Mouse (Mus musculus): ENCODE measurements around the gene Nfatc2ip. TPM values are rescaled to one million over a fixed set of nuclear protein-coding genes. Genes with fewer than 3 reads are reported as not detected.
"Not testable (repeated sequence)": the region's sequence is repeated elsewhere in the genome, so short reads cannot be mapped to it uniquely, and the experiment has no call there.

The Nfatc2ip gene
- polyA plus RNA-seq, 1 experiment from 2014 or later, result 1.0 TPM

GRCm38 (mm10) chr7:126408686-126409085 is 12.1 kb upstream of the Nfatc2ip start:
- WGBS, result 66% methylated on average over 2 of the region's 2 CpGs
- Histone ChIP-seq H3K9me3 (no peaks in the 10 kb centered on the region), H3K4me1 (no peaks in the 10 kb centered on the region), H3K36me3 (no peaks in the 10 kb centered on the region), H3K27ac (replicated peaks) (no peak overlapping the region), H3K4me2 (no peak overlapping the region), H3K4me3 (no peak overlapping the region), H3K27me3 (replicated peaks) (peaks cover 9% of the 10 kb centered on the region; the same call in 1 of the 2 replicates), H3K9ac (no peak overlapping the region)
- ATAC-seq (ENCODE audit: extremely low read depth, insufficient number of reproducible peaks, low FRiP score, low TSS enrichment), result no peak

GRCm38 (mm10) chr7:126402518-126402917 is 6.0 kb upstream of the Nfatc2ip start:
- not testable (repeated sequence) for ATAC-seq (ENCODE audit: extremely low read depth, insufficient number of reproducible peaks, low FRiP score, low TSS enrichment)
- WGBS, result 67% methylated on average over 8 of the region's 8 CpGs

GRCm38 (mm10) chr7:126399548-126399947 is 3.0 kb upstream of the Nfatc2ip start:
- 7% methylated on average over 5 of the region's 5 CpGs for WGBS

More at GRCm38 (mm10) chr7:126402518-126402917, 6.0 kb upstream of the Nfatc2ip start:
- H3K4me1 ChIP-seq; H3K27ac ChIP-seq (replicated peaks); H3K4me2 ChIP-seq; H3K27me3 ChIP-seq (replicated peaks); H3K9ac ChIP-seq; H3K4me3 ChIP-seq; H3K9me3 ChIP-seq; H3K36me3 ChIP-seq: not testable (repeated sequence)

GRCm38 (mm10) chr7:126397822-126398221 is 1.3 kb upstream of the Nfatc2ip start:
- Histone ChIP-seq H3K4me1 (peaks cover 15% of the 10 kb centered on the region), H3K9ac (no peak overlapping the region), H3K9me3 (no peaks in the 10 kb centered on the region), H3K36me3 (no peaks in the 10 kb centered on the region), H3K27ac (replicated peaks) (no peak overlapping the region), H3K4me3 (no peak overlapping the region), H3K4me2 (no peak overlapping the region), H3K27me3 (replicated peaks) (no peaks in the 10 kb centered on the region)
- WGBS, result 79% methylated on average over 4 of the region's 4 CpGs
- ATAC-seq (ENCODE audit: extremely low read depth, insufficient number of reproducible peaks, low FRiP score, low TSS enrichment), result no peak

More at GRCm38 (mm10) chr7:126399548-126399947, 3.0 kb upstream of the Nfatc2ip start:
- peaks cover 15% of the 10 kb centered on the region for H3K4me1 ChIP-seq
- no peak overlapping the region for H3K4me2 ChIP-seq
- H3K27ac ChIP-seq (replicated peaks), result no peak overlapping the region
- H3K4me3 ChIP-seq, result no peak overlapping the region
- no peaks in the 10 kb centered on the region for H3K27me3 ChIP-seq (replicated peaks)
- no peaks in the 10 kb centered on the region for H3K9me3 ChIP-seq
- no peak for ATAC-seq (ENCODE audit: extremely low read depth, insufficient number of reproducible peaks, low FRiP score, low TSS enrichment)
- no peaks in the 10 kb centered on the region for H3K36me3 ChIP-seq
- H3K9ac ChIP-seq, result no peak overlapping the region

GRCm38 (mm10) chr7:126397221-126397620 is 684 bp upstream of the Nfatc2ip start:
- no peaks in the 10 kb centered on the region for H3K27me3 ChIP-seq (replicated peaks)
- no peak overlapping the region for H3K27ac ChIP-seq (replicated peaks)
- H3K4me1 ChIP-seq, result peaks cover 15% of the 10 kb centered on the region
- no peaks in the 10 kb centered on the region; the same call in 1 of the 2 replicates for H3K36me3 ChIP-seq
- peak overlapping the region; percentile 86 for H3K4me3 ChIP-seq
- no peak for ATAC-seq (ENCODE audit: extremely low read depth, insufficient number of reproducible peaks, low FRiP score, low TSS enrichment)
- no peaks in the 10 kb centered on the region for H3K9me3 ChIP-seq
- peak overlapping the region; percentile 60 for H3K4me2 ChIP-seq
- WGBS, result 38% methylated on average over 6 of the region's 6 CpGs
- H3K9ac ChIP-seq, result peak overlapping the region; percentile 58

GRCm38 (mm10) chr7:126392086-126392884 is 4.3 kb downstream of the Nfatc2ip start:
- H3K9me3 ChIP-seq; H3K27ac ChIP-seq (replicated peaks); H3K4me3 ChIP-seq; H3K4me2 ChIP-seq; ATAC-seq (ENCODE audit: extremely low read depth, insufficient number of reproducible peaks, low FRiP score, low TSS enrichment); H3K9ac ChIP-seq; H3K27me3 ChIP-seq (replicated peaks): not testable (repeated sequence)
- Histone ChIP-seq H3K4me1 (peaks cover 12% of the 10 kb centered on the region), H3K36me3 (peaks cover 46% of the 10 kb centered on the region)
- WGBS, result 86% methylated on average over 7 of the region's 7 CpGs

DNA sequence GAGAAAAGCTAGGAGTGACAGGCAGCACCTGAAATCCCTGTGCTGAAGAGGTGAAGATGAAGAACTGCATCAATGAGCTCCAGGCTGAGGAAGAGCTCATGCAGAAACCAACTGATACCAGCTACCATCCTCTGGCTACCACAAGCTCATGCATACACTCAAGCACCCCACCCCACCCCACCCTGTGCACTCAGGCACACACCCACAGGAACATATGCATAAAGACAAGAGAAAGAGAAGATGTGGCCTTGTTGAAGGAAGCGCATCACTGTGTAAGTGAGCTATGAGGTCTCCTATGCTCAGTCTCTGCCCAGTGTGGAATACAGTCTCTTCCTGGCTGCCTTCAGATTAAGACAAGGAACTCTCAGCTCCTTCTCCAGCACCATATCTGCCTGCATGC is 8.4 kb downstream of the Nfatc2ip start:
- Histone ChIP-seq H3K4me3 (no peak overlapping the region), H3K9me3 (peaks cover 3% of the 10 kb centered on the region; the same call in 1 of the 2 replicates), H3K4me2 (no peak overlapping the region), H3K4me1 (no peaks in the 10 kb centered on the region), H3K27ac (replicated peaks) (no peak overlapping the region), H3K36me3 (peaks cover 74% of the 10 kb centered on the region), H3K27me3 (replicated peaks) (no peaks in the 10 kb centered on the region), H3K9ac (no peak overlapping the region)
- 100% methylated on average over 1 of the region's 1 CpGs for WGBS
- no peak for ATAC-seq (ENCODE audit: extremely low read depth, insufficient number of reproducible peaks, low FRiP score, low TSS enrichment)

GRCm38 (mm10) chr7:126383565-126383964 is 13.0 kb downstream of the Nfatc2ip start:
- Histone ChIP-seq H3K27me3 (replicated peaks) (peaks cover 4% of the 10 kb centered on the region; the same call in 1 of the 2 replicates), H3K36me3 (peaks cover 38% of the 10 kb centered on the region), H3K4me3 (no peak overlapping the region), H3K27ac (replicated peaks) (no peak overlapping the region), H3K4me2 (no peak overlapping the region), H3K9me3 (no peaks in the 10 kb centered on the region), H3K9ac (no peak overlapping the region), H3K4me1 (no peaks in the 10 kb centered on the region)
- no peak for ATAC-seq (ENCODE audit: extremely low read depth, insufficient number of reproducible peaks, low FRiP score, low TSS enrichment)
- WGBS, result 70% methylated on average over 5 of the region's 5 CpGs

DNA sequence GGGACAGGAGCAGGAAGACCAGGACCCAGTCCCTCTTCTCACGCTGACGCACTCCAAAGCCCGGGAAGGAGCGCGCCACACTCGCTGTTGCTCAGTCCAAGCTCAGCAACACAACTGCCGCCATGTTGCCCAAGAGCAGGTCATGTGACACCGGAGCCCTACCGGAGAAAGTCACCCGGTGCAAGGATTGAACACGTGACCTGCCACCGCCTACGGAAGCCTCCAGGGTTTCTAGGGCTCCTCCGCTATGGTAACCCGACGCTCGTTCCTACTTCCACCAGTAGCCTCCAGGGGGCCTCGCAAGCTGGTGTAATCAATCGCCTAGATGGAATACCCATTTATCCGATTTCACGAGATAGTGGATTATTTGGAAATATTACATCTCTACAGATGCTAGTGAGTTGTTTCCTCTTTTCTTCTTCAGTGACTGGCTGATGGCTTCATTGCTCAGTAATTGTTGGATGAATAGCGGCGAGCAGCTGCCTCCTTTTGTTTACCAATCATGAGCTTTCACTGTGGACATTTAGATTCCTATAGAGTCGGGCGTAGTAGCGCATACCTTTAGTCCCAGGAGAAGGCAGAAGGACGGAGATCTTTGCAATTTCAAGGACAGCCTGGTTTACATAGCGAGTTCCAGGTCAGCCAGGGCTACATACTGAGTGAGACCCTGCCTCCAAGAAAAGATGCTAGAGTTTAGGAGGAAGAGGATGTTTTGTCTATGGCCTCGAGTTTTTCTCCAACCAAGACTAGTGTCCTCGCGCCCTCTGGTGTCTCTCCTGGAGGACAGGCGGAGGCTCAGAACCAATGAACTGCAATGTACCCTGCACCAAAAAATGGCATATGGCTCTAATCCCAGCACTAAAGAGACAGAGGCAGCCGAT is 19.0 kb downstream of the Nfatc2ip start, which contains the start of gene Spns1:
Spns1 (minus strand) TSS at position 173 of the 881 bp plus-strand sequence.
- Histone ChIP-seq H3K9me3 (no peaks in the 10 kb centered on the region), H3K9ac (peak within 1 kb of the TSS; percentile 95), H3K4me3 (peak within 1 kb of the TSS; percentile 98), H3K27ac (replicated peaks) (peak within 1 kb of the TSS; percentile 49), H3K27me3 (replicated peaks) (peaks cover 4% of the 10 kb centered on the region; the same call in 1 of the 2 replicates), H3K36me3 (peaks cover 30% of the 10 kb centered on the region), H3K4me1 (peaks cover 21% of the 10 kb centered on the region), H3K4me2 (peak within 1 kb of the TSS; percentile 98)
- peak; percentile 91 for ATAC-seq (ENCODE audit: extremely low read depth, insufficient number of reproducible peaks, low FRiP score, low TSS enrichment)
- WGBS, result under 1% methylated on average over 33 of the region's 33 CpGs

GRCm38 (mm10) chr7:126376903-126377277 is 19.6 kb downstream of the Nfatc2ip start:
- peaks cover 21% of the 10 kb centered on the region for H3K4me1 ChIP-seq
- no peaks in the 10 kb centered on the region for H3K9me3 ChIP-seq
- H3K9ac ChIP-seq, result peak overlapping the region; percentile 95
- H3K27ac ChIP-seq (replicated peaks), result peak overlapping the region; percentile 49; the same call in 1 of the 2 replicates
- under 1% methylated on average over 27 of the region's 27 CpGs for WGBS
- peaks cover 4% of the 10 kb centered on the region; the same call in 1 of the 2 replicates for H3K27me3 ChIP-seq (replicated peaks)
- peaks cover 36% of the 10 kb centered on the region for H3K36me3 ChIP-seq
- peak overlapping the region; percentile 98 for H3K4me2 ChIP-seq
- no peak; the same call in 1 of the 2 replicates for ATAC-seq (ENCODE audit: extremely low read depth, insufficient number of reproducible peaks, low FRiP score, low TSS enrichment)
- peak overlapping the region; percentile 98 for H3K4me3 ChIP-seq

GRCm38 (mm10) chr7:126375012-126375411 is 21.5 kb downstream of the Nfatc2ip start:
- H3K27me3 ChIP-seq (replicated peaks), result peaks cover 4% of the 10 kb centered on the region; the same call in 1 of the 2 replicates

More at GRCm38 (mm10) chr7:126375012-126375411, 21.5 kb downstream of the Nfatc2ip start:
- no peaks in the 10 kb centered on the region for H3K9me3 ChIP-seq
- H3K9ac ChIP-seq, result no peak overlapping the region
- no peak overlapping the region for H3K4me2 ChIP-seq
- ATAC-seq (ENCODE audit: extremely low read depth, insufficient number of reproducible peaks, low FRiP score, low TSS enrichment), result no peak
- no peak overlapping the region for H3K27ac ChIP-seq (replicated peaks)
- 71% methylated on average over 5 of the region's 5 CpGs for WGBS
- H3K36me3 ChIP-seq, result peaks cover 55% of the 10 kb centered on the region
- H3K4me1 ChIP-seq, result peaks cover 22% of the 10 kb centered on the region
- no peak overlapping the region for H3K4me3 ChIP-seq

All from heart, embryonic 13.5 days (tissue).